Mouse (Mus musculus): Measurements from ENCODE around the gene Kansl1. TPM values are rescaled to one million over a fixed set of nuclear protein-coding genes. Genes with fewer than 3 reads are reported as not detected.

Gene Kansl1
- polyA plus RNA-seq, 1 experiment from 2014 or later = 34.2 TPM

- WGBS = 6% methylated on average over 6 of the region's 6 CpGs
- Histone ChIP-seq H3K27ac (no peak overlapping the region), H3K4me3 (no peak overlapping the region), H3K27me3 (replicated peaks) (no peaks in the 10 kb centered on the region), H3K9ac (no peak overlapping the region), H3K9me3 (no peaks in the 10 kb centered on the region), H3K4me2 (replicated peaks) (no peak overlapping the region), H3K36me3 (peaks cover 4% of the 10 kb centered on the region), H3K4me1 (peaks cover 24% of the 10 kb centered on the region)
- no peak for ATAC-seq (ENCODE audit: low FRiP score, low read depth)
These were observed 153.0 kb downstream of the Kansl1 start for GRCm38 (mm10) chr11:104315703-104316102.

DNA sequence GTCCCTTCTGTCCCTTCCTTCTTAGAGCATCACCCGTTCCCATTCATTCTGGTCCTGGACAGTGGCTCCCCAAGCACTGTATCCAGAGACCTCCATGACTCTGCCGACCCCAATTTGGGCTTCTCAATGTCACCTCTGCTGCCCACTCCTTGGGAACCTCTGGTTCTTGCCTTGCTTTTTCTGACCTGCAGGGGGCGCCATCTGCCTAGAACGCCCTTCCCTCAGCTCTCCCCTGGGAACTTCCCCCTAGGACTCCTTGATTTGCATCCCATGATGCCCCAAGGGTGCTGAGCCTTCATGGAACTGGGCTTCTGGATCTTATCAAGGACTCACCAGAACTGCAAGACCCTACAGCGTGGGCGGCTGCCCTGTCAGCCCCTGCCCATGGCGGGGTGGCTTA, 157.0 kb downstream of the Kansl1 start:
- peaks cover 10% of the 10 kb centered on the region for H3K36me3 ChIP-seq
- 76% methylated on average over 7 of the region's 7 CpGs for WGBS
- H3K9me3 ChIP-seq = no peaks in the 10 kb centered on the region
- H3K4me2 ChIP-seq (replicated peaks) = no peak overlapping the region
- no peak overlapping the region for H3K9ac ChIP-seq
- no peak overlapping the region for H3K27ac ChIP-seq
- no peaks in the 10 kb centered on the region for H3K4me1 ChIP-seq
- H3K4me3 ChIP-seq = no peak overlapping the region
- ATAC-seq (ENCODE audit: low FRiP score, low read depth) = no peak
- H3K27me3 ChIP-seq (replicated peaks) = peaks cover 16% of the 10 kb centered on the region

- H3K4me3 ChIP-seq = no peak overlapping the region
- ATAC-seq (ENCODE audit: low FRiP score, low read depth) = no peak
- H3K9me3 ChIP-seq = no peaks in the 10 kb centered on the region
- H3K27me3 ChIP-seq (replicated peaks) = peaks cover 16% of the 10 kb centered on the region
- H3K4me2 ChIP-seq (replicated peaks) = no peak overlapping the region
- no peak overlapping the region for H3K27ac ChIP-seq
- H3K9ac ChIP-seq = no peak overlapping the region
- 13% methylated on average over 23 of the region's 23 CpGs for WGBS
- H3K4me1 ChIP-seq = no peaks in the 10 kb centered on the region
- peaks cover 10% of the 10 kb centered on the region for H3K36me3 ChIP-seq
These were observed 158.3 kb downstream of the Kansl1 start for GRCm38 (mm10) chr11:104310226-104310887.

DNA sequence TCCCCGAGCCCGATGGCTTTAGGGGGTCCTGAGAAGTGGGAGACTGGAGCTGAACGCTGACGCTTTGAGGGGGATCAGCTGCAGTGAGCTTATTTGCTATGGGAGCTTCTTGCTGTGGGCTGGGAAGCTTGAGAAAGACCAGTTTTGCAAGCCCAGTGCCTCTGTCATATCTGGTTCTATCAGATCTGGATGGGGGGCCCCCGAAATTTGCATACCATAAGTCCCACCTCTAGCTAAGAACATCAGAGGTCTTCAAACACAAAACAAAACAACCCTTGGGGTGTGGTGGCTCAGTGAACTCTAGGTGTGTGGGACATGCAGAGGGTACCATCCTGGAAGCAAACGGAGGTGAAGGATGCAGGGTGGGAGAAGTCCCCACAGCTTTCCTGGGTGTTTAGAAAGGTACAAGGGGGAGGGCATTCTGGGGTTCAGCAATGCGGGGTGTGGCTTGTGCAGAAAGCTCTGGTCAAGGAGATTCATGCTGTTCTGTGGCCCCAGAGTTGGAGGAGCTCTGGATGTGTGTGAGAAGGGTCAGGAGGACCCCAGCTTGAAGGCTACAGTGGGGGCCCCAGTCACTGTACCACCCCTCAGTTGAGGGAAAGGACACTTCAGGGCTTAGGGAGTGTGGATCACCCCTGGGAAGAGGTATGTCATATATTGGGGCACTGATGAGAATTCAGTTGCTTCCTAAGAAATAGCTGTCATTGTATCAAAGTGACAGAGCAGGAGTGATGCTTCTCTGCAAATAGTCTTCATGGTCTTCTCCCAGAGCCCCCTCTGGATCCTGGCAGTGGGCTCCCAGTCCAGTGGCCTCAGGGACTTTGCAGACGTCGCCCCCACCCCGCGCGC, 159.1 kb downstream of the Kansl1 start:
- no peak for ATAC-seq (ENCODE audit: low FRiP score, low read depth)
- no peaks in the 10 kb centered on the region for H3K4me1 ChIP-seq
- no peak overlapping the region for H3K9ac ChIP-seq
- 40% methylated on average over 12 of the region's 12 CpGs for WGBS
- H3K9me3 ChIP-seq = no peaks in the 10 kb centered on the region
- peaks cover 16% of the 10 kb centered on the region for H3K27me3 ChIP-seq (replicated peaks)
- H3K4me3 ChIP-seq = no peak overlapping the region
- H3K27ac ChIP-seq = no peak overlapping the region
- H3K4me2 ChIP-seq (replicated peaks) = no peak overlapping the region
- H3K36me3 ChIP-seq = peaks cover 10% of the 10 kb centered on the region

- Histone ChIP-seq H3K4me1 (no peaks in the 10 kb centered on the region), H3K9me3 (no peaks in the 10 kb centered on the region), H3K27me3 (replicated peaks) (peaks cover 16% of the 10 kb centered on the region), H3K27ac (no peak overlapping the region), H3K36me3 (peaks cover 10% of the 10 kb centered on the region; the same call in 1 of the 2 replicates), H3K9ac (no peak overlapping the region), H3K4me2 (replicated peaks) (no peak overlapping the region), H3K4me3 (no peak overlapping the region)
- no peak for ATAC-seq (ENCODE audit: low FRiP score, low read depth)
- 74% methylated on average over 4 of the region's 4 CpGs for WGBS
These were observed 161.5 kb downstream of the Kansl1 start for GRCm38 (mm10) chr11:104307136-104307535.

- ATAC-seq (ENCODE audit: low FRiP score, low read depth) = no peak
- 93% methylated on average over 13 of the region's 13 CpGs for WGBS
These were observed 162.2 kb downstream of the Kansl1 start for GRCm38 (mm10) chr11:104306483-104306882.

GRCm38 (mm10) chr11:104305711-104306110, 162.9 kb downstream of the Kansl1 start:
- Histone ChIP-seq H3K9me3 (no peaks in the 10 kb centered on the region), H3K27ac (no peak overlapping the region), H3K27me3 (replicated peaks) (peaks cover 16% of the 10 kb centered on the region), H3K4me2 (replicated peaks) (no peak overlapping the region), H3K4me1 (no peaks in the 10 kb centered on the region), H3K4me3 (no peak overlapping the region), H3K36me3 (peaks cover 6% of the 10 kb centered on the region; the same call in 1 of the 2 replicates), H3K9ac (no peak overlapping the region)
- 91% methylated on average over 7 of the region's 7 CpGs for WGBS
- no peak for ATAC-seq (ENCODE audit: low FRiP score, low read depth)

More at GRCm38 (mm10) chr11:104306483-104306882, 162.2 kb downstream of the Kansl1 start:
- Histone ChIP-seq H3K27ac (no peak overlapping the region), H3K9me3 (no peaks in the 10 kb centered on the region), H3K4me2 (replicated peaks) (no peak overlapping the region), H3K36me3 (peaks cover 10% of the 10 kb centered on the region; the same call in 1 of the 2 replicates), H3K9ac (no peak overlapping the region), H3K4me1 (no peaks in the 10 kb centered on the region), H3K4me3 (no peak overlapping the region), H3K27me3 (replicated peaks) (peaks cover 16% of the 10 kb centered on the region)

DNA sequence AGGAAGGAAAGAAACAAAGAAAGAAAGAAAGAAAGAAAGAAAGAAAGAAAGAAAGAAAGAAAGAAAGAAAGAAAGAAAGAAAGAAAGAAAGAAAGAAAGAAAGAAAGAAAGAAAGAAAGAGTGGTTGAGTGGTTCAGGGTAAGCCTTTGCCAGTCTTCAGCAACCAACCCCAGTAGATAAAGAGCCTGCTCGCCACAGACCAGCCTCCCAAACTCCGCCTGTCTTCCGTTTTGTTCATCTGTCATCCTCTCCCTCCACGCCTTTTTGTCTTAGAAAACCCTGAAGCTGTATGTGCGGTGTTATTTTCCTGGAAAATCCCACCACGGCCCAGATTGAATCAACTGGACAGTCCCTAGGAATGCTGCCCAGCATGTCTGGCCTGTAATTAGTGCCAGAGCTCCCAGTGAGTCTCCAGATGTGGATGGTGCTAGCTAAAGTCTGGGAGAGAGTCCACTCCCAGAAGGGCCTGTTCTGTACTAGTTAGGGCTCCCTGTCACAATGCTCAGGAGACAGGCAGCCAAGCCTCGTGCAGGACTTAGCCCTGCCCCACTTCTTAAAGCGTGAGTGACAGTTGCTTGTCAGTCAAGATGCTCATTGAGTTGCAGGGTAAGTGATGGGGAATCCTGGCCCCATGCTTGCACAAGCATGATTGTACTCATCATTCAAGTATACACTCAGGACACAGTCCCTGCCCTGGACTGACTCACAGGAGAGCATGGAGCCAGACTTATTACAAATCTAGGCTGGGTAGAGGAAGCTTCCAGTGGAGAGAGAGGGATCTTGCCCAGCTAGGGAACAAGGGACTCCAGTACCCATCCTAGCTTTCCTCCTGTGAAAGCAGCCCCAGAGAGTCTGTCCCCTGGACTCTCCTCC, 165.3 kb downstream of the Kansl1 start:
- WGBS = 68% methylated on average over 8 of the region's 8 CpGs
- Histone ChIP-seq H3K27me3 (replicated peaks) (0 out of 2 replicates have a peak, but pooled peaks cover 2% of the 10 kb centered on the region), H3K4me2 (replicated peaks) (no peak overlapping the region), H3K4me1 (no peaks in the 10 kb centered on the region), H3K9me3 (no peaks in the 10 kb centered on the region), H3K9ac (no peak overlapping the region), H3K36me3 (peaks cover 13% of the 10 kb centered on the region), H3K4me3 (no peak overlapping the region), H3K27ac (no peak overlapping the region)
- ATAC-seq (ENCODE audit: low FRiP score, low read depth) = no peak

GRCm38 (mm10) chr11:104302628-104303027, 166.0 kb downstream of the Kansl1 start:
- H3K27ac ChIP-seq = no peak overlapping the region
- H3K9ac ChIP-seq = no peak overlapping the region
- no peak overlapping the region for H3K4me3 ChIP-seq
- WGBS = 68% methylated on average over 12 of the region's 12 CpGs
- H3K4me1 ChIP-seq = no peaks in the 10 kb centered on the region
- no peaks in the 10 kb centered on the region for H3K9me3 ChIP-seq
- peaks cover 13% of the 10 kb centered on the region for H3K36me3 ChIP-seq
- no peak for ATAC-seq (ENCODE audit: low FRiP score, low read depth)
- H3K27me3 ChIP-seq (replicated peaks) = 0 out of 2 replicates have a peak, but pooled peaks cover 2% of the 10 kb centered on the region
- H3K4me2 ChIP-seq (replicated peaks) = no peak overlapping the region

DNA sequence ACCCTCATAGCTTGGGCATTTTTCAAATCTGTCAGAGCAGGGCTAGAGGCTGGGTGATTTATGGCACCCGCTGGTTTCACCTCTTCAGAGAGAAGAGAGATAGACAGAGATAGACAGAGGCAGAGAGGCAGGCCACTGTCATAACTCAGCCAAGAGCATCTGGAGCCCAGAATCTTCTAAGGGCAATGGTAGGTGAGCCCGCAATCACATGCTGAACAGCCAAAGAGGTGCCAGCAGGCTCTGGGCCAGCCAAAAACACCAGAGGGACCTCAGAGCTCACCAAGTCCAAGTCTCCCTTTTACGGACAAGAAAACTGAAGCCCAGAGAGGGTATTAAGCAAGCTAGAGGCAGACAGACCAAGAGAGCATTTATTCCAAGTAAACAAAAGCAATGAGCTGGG, 171.0 kb downstream of the Kansl1 start:
- 84% methylated on average over 3 of the region's 3 CpGs for WGBS
- H3K36me3 ChIP-seq = peaks cover 13% of the 10 kb centered on the region
- no peak overlapping the region for H3K4me2 ChIP-seq (replicated peaks)
- no peaks in the 10 kb centered on the region for H3K9me3 ChIP-seq
- no peaks in the 10 kb centered on the region for H3K4me1 ChIP-seq
- no peak overlapping the region for H3K4me3 ChIP-seq
- H3K27ac ChIP-seq = no peak overlapping the region
- no peak for ATAC-seq (ENCODE audit: low FRiP score, low read depth)
- no peak overlapping the region for H3K9ac ChIP-seq
- no peaks in the 10 kb centered on the region for H3K27me3 ChIP-seq (replicated peaks)

- Histone ChIP-seq H3K27me3 (replicated peaks) (no peaks in the 10 kb centered on the region), H3K4me2 (replicated peaks) (no peak overlapping the region), H3K4me1 (no peaks in the 10 kb centered on the region), H3K9ac (no peak overlapping the region), H3K9me3 (no peaks in the 10 kb centered on the region), H3K27ac (no peak overlapping the region), H3K4me3 (no peak overlapping the region), H3K36me3 (peaks cover 13% of the 10 kb centered on the region)
- no peak for ATAC-seq (ENCODE audit: low FRiP score, low read depth)
- WGBS = 31% methylated on average over 6 of the region's 6 CpGs
These were observed 173.0 kb downstream of the Kansl1 start for GRCm38 (mm10) chr11:104295656-104296055.

- no peak for ATAC-seq (ENCODE audit: low FRiP score, low read depth)
- no peaks in the 10 kb centered on the region for H3K9me3 ChIP-seq
- no peak overlapping the region for H3K4me3 ChIP-seq
- H3K36me3 ChIP-seq = peaks cover 13% of the 10 kb centered on the region
- 65% methylated on average over 5 of the region's 5 CpGs for WGBS
- H3K9ac ChIP-seq = no peak overlapping the region
- H3K4me2 ChIP-seq (replicated peaks) = no peak overlapping the region
- H3K27me3 ChIP-seq (replicated peaks) = no peaks in the 10 kb centered on the region
- H3K4me1 ChIP-seq = no peaks in the 10 kb centered on the region
- no peak overlapping the region for H3K27ac ChIP-seq
These were observed 173.5 kb downstream of the Kansl1 start for GRCm38 (mm10) chr11:104295145-104295544.

Measured in neural tube, embryonic 12.5 days (tissue).